8 mouse cellular contexts compared by ENCODE assay signal in genomic region chr10:12866971-12867732, GRCm38 (mm10). TPM values are rescaled to one million over a fixed set of nuclear protein-coding genes. Genes with fewer than 3 reads are reported as not detected.
DNase-seq lines count a peak whose midpoint lies in the region; ATAC-seq and TF ChIP-seq lines count a peak whose summit lies in the region.

No protein-coding gene starts in this region.

- peak; percentile 7; the same call in 1 of the 2 replicates for ATAC-seq in intestine, embryonic 15.5 days
- ATAC-seq in lung, embryonic 14.5 days (ENCODE audit: insufficient read depth) = peak; percentile 4; the same call in 1 of the 2 replicates
- peak; percentile 13; the same call in 1 of the 2 replicates for ATAC-seq in neural tube, embryonic 13.5 days (ENCODE audit: low read depth)

- intact Hi-C loops in gastrocnemius, adult 2 months (cut with DNase I) = loop anchor here (5.0 kb wide), 2 partner anchors 130 to 175 kb away; no protein-coding TSS in a partner anchor
- intact Hi-C loops in left cerebral cortex, postnatal 14 days (cut with DNase I) = loop anchor here (5.0 kb wide), 1 partner anchor 50 kb away; no protein-coding TSS in a partner anchor

- WGBS in intestine, embryonic 15.5 days = 3% methylated on average over 28 of the region's 28 CpGs
- 2% methylated on average over 28 of the region's 28 CpGs for WGBS in lung, embryonic 14.5 days
- 2% methylated on average over 28 of the region's 28 CpGs for WGBS in neural tube, embryonic 13.5 days

- H3K9me3 ChIP-seq in intestine, embryonic 15.5 days = no peaks in the 10 kb centered on the region
- H3K9me3 ChIP-seq in lung, embryonic 14.5 days (ENCODE audit: low read depth, low read length) = no peaks in the 10 kb centered on the region
- H3K9me3 ChIP-seq in neural tube, embryonic 13.5 days = no peaks in the 10 kb centered on the region

- DNase-seq in ovary, postnatal 14 days (ENCODE audit: low spot score) = peak; percentile 9
- DNase-seq in ovary, adult 18-20 months (ENCODE audit: low spot score) = no peak
- peak; percentile 24 for DNase-seq in cerebellum, adult 8-10 months
- peak; percentile 61 for DNase-seq in gastrocnemius, adult 2 months
- peak; percentile 69 for DNase-seq in lung, embryonic 14.5 days
- no peak for DNase-seq in left cerebral cortex, postnatal 14 days (ENCODE audit: low spot score in 2 of 2)

- peaks cover 5% of the 10 kb centered on the region for H3K4me1 ChIP-seq in intestine, embryonic 15.5 days (replicated peaks)
- peaks cover under 1% of the 10 kb centered on the region; the same call in 1 of the 2 replicates for H3K4me1 ChIP-seq in lung, embryonic 14.5 days (ENCODE audit: insufficient read depth)
- H3K4me1 ChIP-seq in neural tube, embryonic 13.5 days (replicated peaks) = peaks cover 32% of the 10 kb centered on the region

- no peaks in the 10 kb centered on the region for H3K36me3 ChIP-seq in intestine, embryonic 15.5 days
- H3K36me3 ChIP-seq in lung, embryonic 14.5 days (ENCODE audit: insufficient read depth) = no peaks in the 10 kb centered on the region
- H3K36me3 ChIP-seq in neural tube, embryonic 13.5 days = no peaks in the 10 kb centered on the region

- peak overlapping the region; percentile 85; the same call in 1 of the 2 replicates for H3K9ac ChIP-seq in intestine, embryonic 15.5 days
- H3K9ac ChIP-seq in lung, embryonic 14.5 days = peak overlapping the region; percentile 90
- peak overlapping the region; percentile 77 for H3K9ac ChIP-seq in neural tube, embryonic 13.5 days

- H3K27me3 ChIP-seq in intestine, embryonic 15.5 days (replicated peaks) = no peaks in the 10 kb centered on the region
- H3K27me3 ChIP-seq in lung, embryonic 14.5 days (ENCODE audit: insufficient read depth, low read length) = no peaks in the 10 kb centered on the region
- peaks cover 10% of the 10 kb centered on the region for H3K27me3 ChIP-seq in neural tube, embryonic 13.5 days

- peak overlapping the region; percentile 95 for H3K27ac ChIP-seq in gastrocnemius, adult 2 months
- peak overlapping the region; percentile 93 for H3K27ac ChIP-seq in intestine, embryonic 15.5 days
- H3K27ac ChIP-seq in lung, embryonic 14.5 days (ENCODE audit: low read depth) = peak overlapping the region; percentile 95; the same call in 1 of the 2 replicates
- H3K27ac ChIP-seq in neural tube, embryonic 13.5 days (replicated peaks) = peak overlapping the region; percentile 79; the same call in 1 of the 2 replicates

- peak; percentile 26 for TF ChIP-seq CTCF in gastrocnemius, adult 2 months (IDR thresholded peaks at IDR 0.05)
- TF ChIP-seq CTCF in lung, embryonic 14.5 days (IDR thresholded peaks at IDR 0.05; ENCODE audit: low read depth) = peak; percentile 50

- H3K4me3 ChIP-seq in gastrocnemius, adult 2 months = peak overlapping the region; percentile 96
- H3K4me3 ChIP-seq in intestine, embryonic 15.5 days (replicated peaks) = peak overlapping the region; percentile 79
- peak overlapping the region; percentile 72 for H3K4me3 ChIP-seq in lung, embryonic 14.5 days (ENCODE audit: low read depth, low read length)
- peak overlapping the region; percentile 74 for H3K4me3 ChIP-seq in neural tube, embryonic 13.5 days

- H3K4me2 ChIP-seq in intestine, embryonic 15.5 days (replicated peaks) = peak overlapping the region; percentile 92
- peak overlapping the region; percentile 77 for H3K4me2 ChIP-seq in lung, embryonic 14.5 days
- peak overlapping the region; percentile 95 for H3K4me2 ChIP-seq in neural tube, embryonic 13.5 days

RNA-seq across cellular contexts. Expression of gene Utrn, which starts 2.0 kb away (rescaled TPM):
- total RNA-seq in gastrocnemius, adult 2 months (2021) = 10 to 100 TPM; 20.1 to 28.1 TPM
- polyA plus RNA-seq in intestine, embryonic 15.5 days (2015; fragmentation: Nextera tagmentation; extraction: Ambion mirVana) = 43.8 and 46.2 TPM in 2 replicates
- polyA plus RNA-seq in lung, embryonic 14.5 days (2014; fragmentation: Nextera tagmentation; extraction: Ambion mirVana) = 66.1 and 67.9 TPM in 2 replicates
- 34.3 and 34.6 TPM in 2 replicates for polyA plus RNA-seq in neural tube, embryonic 13.5 days (2015; fragmentation: Nextera tagmentation; extraction: Ambion mirVana)
- total RNA-seq in left cerebral cortex, postnatal 14 days (2021) = 10 to 100 TPM; 47.9 to 50.3 TPM

Comparison
In these comparisons a context has a peak if more than half of its experiments do, and no peak if none do; other contexts are left out.
1. DNase-seq: peak in ovary, postnatal 14 days (single experiment), cerebellum, adult 8-10 months (single experiment), gastrocnemius, adult 2 months (single experiment) and lung, embryonic 14.5 days (single experiment); none in ovary, adult 18-20 months (single experiment) and left cerebral cortex, postnatal 14 days (0 of 2).
2. Peak in every context shown above with its lines, with median percentiles within 50 percentile points of each other: H3K27ac ChIP-seq, H3K4me3 ChIP-seq, ATAC-seq, H3K4me2 ChIP-seq and H3K9ac ChIP-seq.